Mouse (Mus musculus): ENCODE data around the gene Acvr1b. TPM values are rescaled to one million over a fixed set of nuclear protein-coding genes. Genes with fewer than 3 reads are reported as not detected.

Acvr1b gene
- 13.8 TPM for polyA plus RNA-seq (2014; fragmentation: Illumina TruSeq; extraction: RNeasy Lipid Tissue Mini Kit (QIAGEN cat#74804); ENCODE audit: low read depth, low replicate concordance)

GRCm38 (mm10) chr15:101173421-101174211, at the start of gene Acvr1b:
TSS of gene Acvr1b (plus strand) at chr15:101174067.

GRCm38 (mm10) chr15:101128181-101129089, 45.4 kb upstream of the Acvr1b start, which contains the start of gene Acvrl1:
TSS of gene Acvrl1 (plus strand) at chr15:101128522.

GRCm38 (mm10) chr15:101224006-101224906, 50.4 kb downstream of the Acvr1b start, which contains the start of gene Grasp:
TSS of gene Grasp (plus strand) at chr15:101224188.

GRCm38 (mm10) chr15:101253886-101254795, 80.3 kb downstream of the Acvr1b start, which contains the start of gene Nr4a1:
TSS of gene Nr4a1 (plus strand) at chr15:101254269.

Other genes starting within 250 kb of the Acvr1b start
- not detected for gene Gm47841, start 126.7 kb upstream of the Acvr1b start, polyA plus RNA-seq (2014; fragmentation: Illumina TruSeq; extraction: RNeasy Lipid Tissue Mini Kit (QIAGEN cat#74804); ENCODE audit: low read depth, low replicate concordance)
- 1.1 TPM for gene Fignl2, start 95.5 kb upstream of the Acvr1b start, polyA plus RNA-seq (2014; fragmentation: Illumina TruSeq; extraction: RNeasy Lipid Tissue Mini Kit (QIAGEN cat#74804); ENCODE audit: low read depth, low replicate concordance)
- gene Ankrd33, start 58.3 kb upstream of the Acvr1b start, polyA plus RNA-seq (2014; fragmentation: Illumina TruSeq; extraction: RNeasy Lipid Tissue Mini Kit (QIAGEN cat#74804); ENCODE audit: low read depth, low replicate concordance) = not detected
- 0.97 TPM for gene Acvrl1, start 45.5 kb upstream of the Acvr1b start, polyA plus RNA-seq (2014; fragmentation: Illumina TruSeq; extraction: RNeasy Lipid Tissue Mini Kit (QIAGEN cat#74804); ENCODE audit: low read depth, low replicate concordance)
- 0.28 TPM for gene Grasp, start 50.1 kb downstream of the Acvr1b start, polyA plus RNA-seq (2014; fragmentation: Illumina TruSeq; extraction: RNeasy Lipid Tissue Mini Kit (QIAGEN cat#74804); ENCODE audit: low read depth, low replicate concordance)
- 1.5 TPM for gene Nr4a1, start 80.2 kb downstream of the Acvr1b start, polyA plus RNA-seq (2014; fragmentation: Illumina TruSeq; extraction: RNeasy Lipid Tissue Mini Kit (QIAGEN cat#74804); ENCODE audit: low read depth, low replicate concordance)
- not detected for gene Atg101, start 110.2 kb downstream of the Acvr1b start, polyA plus RNA-seq (2014; fragmentation: Illumina TruSeq; extraction: RNeasy Lipid Tissue Mini Kit (QIAGEN cat#74804); ENCODE audit: low read depth, low replicate concordance)
- gene 6030408B16Rik, start 119.1 kb downstream of the Acvr1b start, polyA plus RNA-seq (2014; fragmentation: Illumina TruSeq; extraction: RNeasy Lipid Tissue Mini Kit (QIAGEN cat#74804); ENCODE audit: low read depth, low replicate concordance) = not detected
- gene Krt80, start 196.1 kb downstream of the Acvr1b start, polyA plus RNA-seq (2014; fragmentation: Illumina TruSeq; extraction: RNeasy Lipid Tissue Mini Kit (QIAGEN cat#74804); ENCODE audit: low read depth, low replicate concordance) = 1.1 TPM
- 6.0 TPM for gene Krt7, start 237.0 kb downstream of the Acvr1b start, polyA plus RNA-seq (2014; fragmentation: Illumina TruSeq; extraction: RNeasy Lipid Tissue Mini Kit (QIAGEN cat#74804); ENCODE audit: low read depth, low replicate concordance)

Measured in kidney, adult 10 weeks (tissue).